Mouse (Mus musculus): ENCODE data around the gene CN725425. TPM values are rescaled to one million over a fixed set of nuclear protein-coding genes. Genes with fewer than 3 reads are reported as not detected.

The CN725425 gene
- 0.08 TPM in 1 of 2 replicates, not detected in the other for polyA plus RNA-seq (2015; fragmentation: Nextera tagmentation; extraction: Ambion mirVana)

DNA sequence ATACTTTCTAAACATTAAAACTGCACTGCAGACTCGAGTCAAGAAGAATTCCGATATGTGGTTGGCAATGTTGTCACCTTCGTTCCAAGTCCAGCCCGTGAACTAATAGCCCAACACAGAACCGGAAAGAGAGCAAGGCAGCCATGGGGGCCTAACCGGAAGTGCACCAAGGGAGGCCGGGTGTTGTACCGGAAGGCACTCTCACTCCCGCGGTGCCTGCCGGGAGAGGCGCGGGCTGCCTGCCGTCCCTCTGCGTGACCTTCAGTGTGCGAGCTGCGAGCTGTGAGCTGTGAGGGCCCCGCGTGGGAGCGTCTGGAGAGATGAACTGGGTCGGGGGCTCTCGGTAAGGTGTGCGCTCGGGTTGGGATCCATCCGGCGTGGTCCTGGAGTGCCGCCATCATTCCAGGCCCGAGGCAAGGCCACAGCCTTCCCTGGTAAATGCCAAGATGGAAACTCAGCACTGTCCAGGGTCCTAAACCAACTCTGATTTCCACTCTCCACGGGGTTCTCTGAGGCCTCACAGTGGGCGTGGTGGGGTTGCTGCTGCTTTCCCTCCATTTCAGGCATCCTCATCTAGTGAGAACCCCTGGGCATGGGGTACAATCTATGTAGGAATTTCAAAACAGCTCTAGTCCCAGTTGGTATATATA is at the start of gene CN725425:
TSS of gene CN725425 (plus strand) at position 239 of the 650 bp plus-strand sequence.
- H3K4me2 ChIP-seq: no peak within 1 kb of the TSS
- ATAC-seq (ENCODE audit: borderline replicate concordance, extremely low read depth, low FRiP score, low TSS enrichment): no peak
- no peaks in the 10 kb centered on the region for H3K27me3 ChIP-seq
- WGBS: 90% methylated on average over 30 of the region's 30 CpGs
- no peaks in the 10 kb centered on the region for H3K9me3 ChIP-seq
- H3K4me1 ChIP-seq: no peaks in the 10 kb centered on the region
- H3K9ac ChIP-seq: no peak within 1 kb of the TSS
- no peaks in the 10 kb centered on the region for H3K36me3 ChIP-seq
- no peak within 1 kb of the TSS for H3K4me3 ChIP-seq
- no peak within 1 kb of the TSS for H3K27ac ChIP-seq

GRCm38 (mm10) chr15:91152592-91152991 is 46.7 kb upstream of the CN725425 start:
- no peaks in the 10 kb centered on the region for H3K4me1 ChIP-seq
- no peaks in the 10 kb centered on the region for H3K9me3 ChIP-seq
- H3K27me3 ChIP-seq: no peaks in the 10 kb centered on the region
- H3K4me2 ChIP-seq: no peak overlapping the region
- H3K9ac ChIP-seq: no peak overlapping the region
- no peak for ATAC-seq (ENCODE audit: borderline replicate concordance, extremely low read depth, low FRiP score, low TSS enrichment)
- no peak overlapping the region for H3K4me3 ChIP-seq
- H3K36me3 ChIP-seq: no peaks in the 10 kb centered on the region
- WGBS: 31% methylated on average over 1 of the region's 1 CpGs
- no peak overlapping the region for H3K27ac ChIP-seq

DNA sequence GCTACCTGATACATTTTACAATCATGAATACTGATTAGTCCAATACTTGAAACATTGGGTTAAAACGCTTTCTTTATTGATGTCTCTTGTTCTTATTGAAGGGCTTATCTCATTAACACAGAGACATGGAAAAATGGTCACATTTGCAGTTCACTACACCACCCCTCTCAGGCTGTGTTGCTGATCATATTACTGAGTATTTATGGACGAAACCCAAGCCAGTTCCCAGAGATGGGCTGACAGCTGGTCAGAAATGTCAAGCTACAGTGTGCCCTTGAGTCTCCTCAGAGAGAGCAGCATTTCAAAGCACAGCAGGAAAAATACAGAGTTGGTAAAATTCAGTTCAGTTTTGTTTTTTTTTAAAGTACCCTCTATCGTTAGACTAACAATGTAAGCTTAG is 46.0 kb upstream of the CN725425 start:
- ATAC-seq (ENCODE audit: borderline replicate concordance, extremely low read depth, low FRiP score, low TSS enrichment): no peak
- H3K4me3 ChIP-seq: no peak overlapping the region
- no peak overlapping the region for H3K9ac ChIP-seq
- H3K27me3 ChIP-seq: no peaks in the 10 kb centered on the region
- H3K36me3 ChIP-seq: no peaks in the 10 kb centered on the region
- no peaks in the 10 kb centered on the region for H3K4me1 ChIP-seq
- H3K4me2 ChIP-seq: no peak overlapping the region
- H3K27ac ChIP-seq: no peak overlapping the region
- H3K9me3 ChIP-seq: no peaks in the 10 kb centered on the region
- WGBS: 71% methylated on average over 3 of the region's 3 CpGs

GRCm38 (mm10) chr15:91161153-91161552 is 38.1 kb upstream of the CN725425 start:
- no peak for ATAC-seq (ENCODE audit: borderline replicate concordance, extremely low read depth, low FRiP score, low TSS enrichment)
- H3K27me3 ChIP-seq: no peaks in the 10 kb centered on the region
- H3K9ac ChIP-seq: no peak overlapping the region
- H3K9me3 ChIP-seq: no peaks in the 10 kb centered on the region
- 59% methylated on average over 5 of the region's 5 CpGs for WGBS
- no peak overlapping the region for H3K27ac ChIP-seq
- H3K4me3 ChIP-seq: no peak overlapping the region
- H3K4me1 ChIP-seq: no peaks in the 10 kb centered on the region
- H3K4me2 ChIP-seq: no peak overlapping the region
- no peaks in the 10 kb centered on the region for H3K36me3 ChIP-seq

DNA sequence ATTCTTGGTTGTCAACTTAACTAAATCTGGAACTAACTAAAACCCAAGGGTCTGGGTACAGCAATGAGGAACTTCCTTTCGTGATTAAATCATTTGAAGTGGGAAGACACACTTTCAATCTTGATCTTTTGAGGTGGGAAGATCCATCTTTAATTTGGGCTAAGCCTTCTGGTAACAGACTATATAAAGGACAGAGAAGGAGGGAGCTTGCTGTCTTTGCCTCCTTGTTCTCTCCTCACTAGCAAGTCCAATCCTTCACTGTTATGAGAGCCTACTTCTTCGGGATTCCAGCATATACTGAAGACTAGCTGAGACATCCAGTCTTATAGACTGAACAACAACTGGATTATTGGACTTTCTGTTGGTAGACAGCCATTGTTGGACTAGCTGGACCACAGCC is 35.8 kb upstream of the CN725425 start:
- H3K4me3 ChIP-seq: no peak overlapping the region
- ATAC-seq (ENCODE audit: borderline replicate concordance, extremely low read depth, low FRiP score, low TSS enrichment): no peak
- no peaks in the 10 kb centered on the region for H3K9me3 ChIP-seq
- no peaks in the 10 kb centered on the region for H3K27me3 ChIP-seq
- no peak overlapping the region for H3K27ac ChIP-seq
- H3K9ac ChIP-seq: no peak overlapping the region
- no peaks in the 10 kb centered on the region for H3K36me3 ChIP-seq
- no peaks in the 10 kb centered on the region for H3K4me1 ChIP-seq
- no peak overlapping the region for H3K4me2 ChIP-seq
- 79% methylated on average over 2 of the region's 2 CpGs for WGBS

- no peak for ATAC-seq (ENCODE audit: borderline replicate concordance, extremely low read depth, low FRiP score, low TSS enrichment)
- Histone ChIP-seq H3K4me3 (no peak overlapping the region), H3K9ac (no peak overlapping the region), H3K27ac (no peak overlapping the region), H3K4me2 (no peak overlapping the region), H3K36me3 (no peaks in the 10 kb centered on the region), H3K4me1 (no peaks in the 10 kb centered on the region), H3K27me3 (no peaks in the 10 kb centered on the region), H3K9me3 (no peaks in the 10 kb centered on the region)
- 9% methylated on average over 5 of the region's 5 CpGs for WGBS
These were observed 34.3 kb upstream of the CN725425 start for GRCm38 (mm10) chr15:91165021-91165420.

DNA sequence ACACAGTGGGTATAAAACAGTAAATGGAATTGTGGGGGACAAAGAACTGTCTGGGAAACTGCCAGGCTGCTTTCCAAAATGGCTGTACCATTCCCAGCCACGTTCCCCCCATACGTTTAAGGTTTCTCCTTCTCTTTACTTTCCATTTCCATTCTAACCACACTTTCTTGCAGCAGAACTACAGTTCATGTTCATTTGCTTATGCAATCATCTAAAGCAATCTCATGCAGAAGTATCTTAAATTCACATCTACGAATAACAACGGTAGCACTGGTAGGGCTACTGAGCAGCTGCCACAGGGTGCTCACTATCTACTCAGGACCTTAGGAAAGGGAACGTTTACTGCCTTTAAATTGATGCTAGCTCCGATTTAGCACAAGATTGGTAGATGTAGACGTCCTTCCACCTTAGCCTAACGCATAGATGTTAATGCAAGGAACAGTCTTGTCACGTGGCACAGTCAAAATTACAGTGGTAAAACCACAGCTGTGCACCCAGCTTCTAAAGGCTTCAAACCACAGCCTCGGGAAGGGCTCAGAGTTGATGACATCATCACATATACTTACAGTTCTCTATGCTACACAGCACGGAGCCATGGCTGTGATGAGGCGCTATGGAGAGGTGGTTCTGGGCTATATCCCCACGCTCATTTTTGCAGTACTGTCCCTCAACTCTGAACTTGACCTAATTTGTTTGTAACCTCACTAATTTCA is 31.3 kb upstream of the CN725425 start:
- no peak for ATAC-seq (ENCODE audit: borderline replicate concordance, extremely low read depth, low FRiP score, low TSS enrichment)
- Histone ChIP-seq H3K4me2 (no peak overlapping the region), H3K4me1 (no peaks in the 10 kb centered on the region), H3K27ac (no peak overlapping the region), H3K9ac (no peak overlapping the region), H3K4me3 (no peak overlapping the region), H3K27me3 (no peaks in the 10 kb centered on the region), H3K36me3 (no peaks in the 10 kb centered on the region), H3K9me3 (no peaks in the 10 kb centered on the region)
- WGBS: 76% methylated on average over 13 of the region's 13 CpGs

DNA sequence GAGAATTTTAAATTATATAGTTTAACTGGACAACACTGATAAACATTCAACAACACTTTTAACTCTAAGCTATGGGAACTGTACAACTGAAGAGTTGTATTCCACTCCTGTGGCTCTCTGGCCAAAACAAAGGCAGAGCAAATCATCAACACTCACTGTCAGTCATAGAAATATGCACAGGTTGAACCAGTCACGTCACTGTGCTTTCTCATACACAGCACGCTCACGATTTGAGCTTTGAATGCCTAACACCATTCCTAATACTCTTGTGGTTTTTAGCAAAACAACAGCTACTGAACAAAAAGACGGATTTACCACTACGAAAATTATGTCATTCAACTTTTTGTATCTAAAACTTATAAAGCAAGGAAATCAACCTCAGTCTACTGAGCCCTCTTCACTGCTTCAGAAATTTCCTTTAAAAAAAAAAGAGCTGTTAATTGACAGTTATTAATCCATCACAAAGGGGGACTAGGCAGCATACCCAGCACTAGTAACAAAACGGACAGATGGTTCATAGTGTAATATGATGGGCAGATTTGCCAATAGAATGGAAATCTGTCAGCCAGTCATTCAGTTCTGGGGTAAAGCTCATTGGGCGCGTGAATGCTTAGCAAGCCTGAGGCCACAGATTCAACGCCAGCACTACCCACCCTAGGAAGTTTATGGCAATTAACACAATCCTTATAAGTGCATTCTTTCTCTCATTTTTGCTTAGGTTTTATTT is 28.5 kb upstream of the CN725425 start:
- Histone ChIP-seq H3K4me1 (no peaks in the 10 kb centered on the region), H3K4me3 (no peak overlapping the region), H3K36me3 (no peaks in the 10 kb centered on the region), H3K9ac (no peak overlapping the region), H3K9me3 (no peaks in the 10 kb centered on the region), H3K27me3 (no peaks in the 10 kb centered on the region), H3K4me2 (no peak overlapping the region), H3K27ac (no peak overlapping the region)
- WGBS: 79% methylated on average over 9 of the region's 9 CpGs
- ATAC-seq (ENCODE audit: borderline replicate concordance, extremely low read depth, low FRiP score, low TSS enrichment): no peak

GRCm38 (mm10) chr15:91171332-91171731 is 28.0 kb upstream of the CN725425 start:
- no peaks in the 10 kb centered on the region for H3K4me1 ChIP-seq
- WGBS: 86% methylated on average over 4 of the region's 4 CpGs
- H3K9ac ChIP-seq: no peak overlapping the region
- no peaks in the 10 kb centered on the region for H3K27me3 ChIP-seq
- no peak overlapping the region for H3K27ac ChIP-seq
- H3K4me2 ChIP-seq: no peak overlapping the region
- no peak for ATAC-seq (ENCODE audit: borderline replicate concordance, extremely low read depth, low FRiP score, low TSS enrichment)
- no peaks in the 10 kb centered on the region for H3K36me3 ChIP-seq
- H3K9me3 ChIP-seq: no peaks in the 10 kb centered on the region
- H3K4me3 ChIP-seq: no peak overlapping the region

DNA sequence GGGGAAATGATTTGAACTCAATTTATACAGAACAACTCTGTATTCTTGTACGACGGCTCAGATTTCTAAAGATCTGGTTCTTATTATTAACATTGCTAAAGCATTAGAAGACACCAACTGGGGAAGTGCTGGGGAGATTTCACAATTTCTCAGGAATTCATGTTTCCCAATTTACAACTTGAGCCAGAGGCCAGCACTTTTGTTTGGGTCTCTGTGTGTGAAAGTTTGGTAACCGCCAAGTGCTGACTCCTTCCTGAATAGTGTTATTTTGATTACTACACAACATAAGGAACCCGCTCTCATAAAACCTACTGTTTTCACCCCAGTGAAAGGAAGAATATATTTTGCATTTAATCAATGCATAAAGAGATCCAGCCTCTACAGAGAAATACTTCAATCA is 27.1 kb upstream of the CN725425 start:
- H3K36me3 ChIP-seq: no peaks in the 10 kb centered on the region
- ATAC-seq (ENCODE audit: borderline replicate concordance, extremely low read depth, low FRiP score, low TSS enrichment): 0 out of 2 replicates have a peak, but pooled peaks have one; percentile 5
- WGBS: 65% methylated on average over 4 of the region's 4 CpGs
- H3K27me3 ChIP-seq: no peaks in the 10 kb centered on the region
- H3K9ac ChIP-seq: no peak overlapping the region
- H3K4me3 ChIP-seq: no peak overlapping the region
- no peaks in the 10 kb centered on the region for H3K9me3 ChIP-seq
- H3K27ac ChIP-seq: no peak overlapping the region
- H3K4me1 ChIP-seq: no peaks in the 10 kb centered on the region
- H3K4me2 ChIP-seq: no peak overlapping the region

GRCm38 (mm10) chr15:91178656-91179314 is 20.5 kb upstream of the CN725425 start:
- Histone ChIP-seq H3K4me1 (no peaks in the 10 kb centered on the region), H3K27ac (no peak overlapping the region), H3K27me3 (no peaks in the 10 kb centered on the region), H3K9me3 (no peaks in the 10 kb centered on the region), H3K9ac (no peak overlapping the region), H3K4me3 (no peak overlapping the region), H3K4me2 (no peak overlapping the region), H3K36me3 (no peaks in the 10 kb centered on the region)
- ATAC-seq (ENCODE audit: borderline replicate concordance, extremely low read depth, low FRiP score, low TSS enrichment): no peak
- 44% methylated on average over 9 of the region's 9 CpGs for WGBS
